Mouse (Mus musculus) C2C12 (cell line): ENCODE results near the gene Psmd4.

Experiments
- CTCF ChIP-seq: IDR thresholded peaks from one replicate; pipeline ENCODE4 v1.5.1; 2011; ENCODE audit not compliant: control insufficient read depth, insufficient read depth, insufficient read length
- MYOD1 ChIP-seq: IDR thresholded peaks from one replicate; pipeline ENCODE4 v1.6.1; 2011; ENCODE audit warnings: low read depth; ENCODE audit not compliant: control insufficient read depth, insufficient read length

DNA sequence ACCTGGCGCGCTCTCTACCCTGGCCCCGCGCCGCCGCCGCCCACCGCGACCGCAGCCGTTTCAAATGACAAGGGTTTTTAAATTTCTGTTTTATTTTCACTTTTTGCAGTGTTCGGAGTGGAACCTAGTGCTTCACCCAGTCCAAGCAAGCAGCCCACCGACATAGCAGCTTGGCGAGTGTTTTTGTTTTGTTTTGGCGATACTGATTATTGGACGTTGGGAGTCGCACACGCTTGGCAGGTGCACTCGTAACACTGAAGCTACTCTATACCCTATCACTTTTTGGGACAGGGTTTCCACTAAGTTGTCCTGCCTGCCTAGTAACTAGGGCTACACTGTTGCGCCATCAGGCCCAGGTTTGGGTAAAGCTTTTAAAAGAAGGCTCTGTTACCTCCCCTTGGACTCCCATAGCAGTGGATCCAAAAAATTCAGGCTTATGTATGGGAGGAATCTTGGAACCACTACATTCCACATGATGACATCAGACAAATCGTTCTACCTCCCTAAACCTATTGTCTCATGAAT is 25.8 kb downstream of the Psmd4 start:
- TF ChIP-seq CTCF (no peak), MYOD1 (no peak)
